Mouse (Mus musculus): ENCODE measurements around the gene Mgat2. TPM values are rescaled to one million over a fixed set of nuclear protein-coding genes. Genes with fewer than 3 reads are reported as not detected.

Gene Mgat2
- total and polyA plus RNA-seq, 3 experiments, result 40.9 to 65.3 TPM; not detected in 1

- Histone ChIP-seq H3K79me2 (ENCODE audit: control insufficient read depth, insufficient read depth, low read length, poor library complexity) (peaks cover 43% of the 10 kb centered on the region), H3K9ac (ENCODE audit: control insufficient read depth, low read depth, low read length, poor library complexity, severe bottlenecking) (no peak overlapping the region), H3K9me3 (replicated peaks; ENCODE audit: insufficient read depth, low read length) (no peaks in the 10 kb centered on the region), H3K36me3 (ENCODE audit: control insufficient read depth in 1 of 2, insufficient read depth in 2 of 2, low read length in 2 of 2) (peaks cover 9 to 25% of the 10 kb centered on the region in 2 experiments), H3K4me3 (ENCODE audit: control insufficient read depth in 1 of 2, insufficient read depth in 1 of 2, low read depth in 2 of 2, low read length in 2 of 2) (peak overlapping the region in 1 of 2 experiments; percentile 89; a peak in 1 of 4 replicates), H3K27ac (ENCODE audit: control insufficient read depth, low read depth, low read length) (no peak overlapping the region), H3K4me1 (ENCODE audit: control insufficient read depth in 1 of 2, insufficient read depth in 2 of 2, low read length in 2 of 2) (peaks cover 2 to 15% of the 10 kb centered on the region in 2 experiments), H3K27me3 (ENCODE audit: control insufficient read depth in 1 of 2, insufficient read depth in 2 of 2, low read length in 2 of 2) (no peaks in the 10 kb centered on the region)
- no peak for DNase-seq (ENCODE audit: low read depth, low spot score)
- no peak for TF ChIP-seq MXI1 (IDR thresholded peaks at IDR 0.05; ENCODE audit: low read depth, low read length)
- no peak for TF ChIP-seq SMC3 (IDR thresholded peaks at IDR 0.05; ENCODE audit: low read depth, low read length)
Measured at GRCm38 (mm10) chr12:69198985-69199384, 15.0 kb downstream of the Mgat2 start.

- Histone ChIP-seq H3K4me3 (ENCODE audit: control insufficient read depth in 1 of 2, insufficient read depth in 1 of 2, low read depth in 2 of 2, low read length in 2 of 2) (no peak within 1 kb of the TSS), H3K4me1 (ENCODE audit: control insufficient read depth in 1 of 2, insufficient read depth in 2 of 2, low read length in 2 of 2) (peaks cover 0 to 8% of the 10 kb centered on the region in 2 experiments; a peak in 2 of 4 replicates), H3K27ac (ENCODE audit: control insufficient read depth, low read depth, low read length) (no peak within 1 kb of the TSS), H3K9ac (ENCODE audit: control insufficient read depth, low read depth, low read length, poor library complexity, severe bottlenecking) (no peak within 1 kb of the TSS), H3K79me2 (ENCODE audit: control insufficient read depth, insufficient read depth, low read length, poor library complexity) (peaks cover 3% of the 10 kb centered on the region), H3K36me3 (ENCODE audit: control insufficient read depth in 1 of 2, insufficient read depth in 2 of 2, low read length in 2 of 2) (peaks cover 9 to 14% of the 10 kb centered on the region in 2 experiments), H3K9me3 (replicated peaks; ENCODE audit: insufficient read depth, low read length) (no peaks in the 10 kb centered on the region), H3K27me3 (ENCODE audit: control insufficient read depth in 1 of 2, insufficient read depth in 2 of 2, low read length in 2 of 2) (no peaks in the 10 kb centered on the region)
- TF ChIP-seq USF2 (IDR thresholded peaks at IDR 0.05; ENCODE audit: borderline replicate concordance in 1 of 2, insufficient read depth in 1 of 2, low read depth in 1 of 2, low read length in 2 of 2) (no peak), NRF1 (IDR thresholded peaks at IDR 0.05; ENCODE audit: insufficient read depth, low read depth, low read length, poor library complexity, severe bottlenecking) (no peak), RCOR1 (IDR thresholded peaks at IDR 0.05; ENCODE audit: low read depth, low read length) (no peak), HCFC1 (IDR thresholded peaks at IDR 0.05; ENCODE audit: low read depth, low read length) (no peak), UBTF (IDR thresholded peaks at IDR 0.05; ENCODE audit: borderline replicate concordance, insufficient read depth, low read depth, low read length) (no peak), GATA1 (IDR thresholded peaks at IDR 0.05; ENCODE audit: low read depth, low read length) (no peak), POLR2AphosphoS5 (IDR thresholded peaks at IDR 0.05; ENCODE audit: borderline replicate concordance, low read depth, low read length) (no peak), TBP (IDR thresholded peaks at IDR 0.05; ENCODE audit: low read depth, low read length) (no peak), EP300 (IDR thresholded peaks at IDR 0.05; ENCODE audit: low read depth in 1 of 2, low read length in 2 of 2) (no peak), CTCF (IDR thresholded peaks at IDR 0.05 in 2 of 3, conservative IDR thresholded peaks at IDR 0.05 in 1 of 3; ENCODE audit: control insufficient read depth in 1 of 3, insufficient read depth in 1 of 3, low read depth in 2 of 3, low read length in 3 of 3, poor library complexity in 1 of 3, severe bottlenecking in 1 of 3) (no peak), ZC3H11A (IDR thresholded peaks at IDR 0.05; ENCODE audit: low read depth, low read length) (no peak), JUND (IDR thresholded peaks at IDR 0.05; ENCODE audit: low read depth, low read length) (no peak), USF1 (IDR thresholded peaks at IDR 0.05; ENCODE audit: low read depth, low read length) (no peak), MYB (IDR thresholded peaks at IDR 0.05; ENCODE audit: low read depth, low read length) (no peak), MAFK (IDR thresholded peaks at IDR 0.05; ENCODE audit: borderline replicate concordance, low read depth, low read length) (no peak), ZKSCAN1 (IDR thresholded peaks at IDR 0.05; ENCODE audit: low read depth, low read length) (no peak), POLR2A (IDR thresholded peaks at IDR 0.05; ENCODE audit: control insufficient read depth in 1 of 2, insufficient read depth in 1 of 2, low read depth in 1 of 2, low read length in 2 of 2, poor library complexity in 1 of 2) (no peak), TCF12 (IDR thresholded peaks at IDR 0.05; ENCODE audit: low read depth, low read length) (no peak), POLR2AphosphoS2 (IDR thresholded peaks at IDR 0.05; ENCODE audit: low read length) (no peak)
- no peak for DNase-seq (ENCODE audit: low read depth, low spot score)
Measured at GRCm38 (mm10) chr12:69204052-69204833, 20.3 kb downstream of the Mgat2 start, which contains the start of gene Gm49384. Gene Gm49384, minus strand, starts transcription at chr12:69204267.
